Mouse (Mus musculus) limb, embryonic 15.5 days (tissue): Measurements from ENCODE around the gene Gm13289. TPM values are rescaled to one million over a fixed set of nuclear protein-coding genes. Genes with fewer than 3 reads are reported as not detected.
"Not testable (repeated sequence)": the region's sequence is repeated elsewhere in the genome, so short reads cannot be mapped to it uniquely, and the experiment has no call there.

Source experiments
- ATAC-seq: fragments of 200-750 bp; cut with Nextera tagmentation; 2 replicates; pipeline ENCODE4 v1.8.0; 2017; ENCODE audit warnings: low read depth, moderate TSS enrichment; ENCODE audit not compliant: insufficient number of reproducible peaks, low FRiP score, low TSS enrichment
- H3K27ac ChIP-seq: fragments of 300-500 bp; sonication (generic); 2 replicates; pipeline ENCODE4 v1.5.1; 2015; ENCODE audit warnings: moderate library complexity, mild to moderate bottlenecking, inconsistent platforms
- H3K27me3 ChIP-seq: fragments of 300-500 bp; sonication (generic); 2 replicates; pipeline ENCODE4 v1.6.1; 2015; ENCODE audit warnings: inconsistent platforms
- H3K36me3 ChIP-seq: fragments of 300-500 bp; sonication (generic); 2 replicates; pipeline ENCODE4 v1.6.1; 2015; ENCODE audit warnings: inconsistent platforms
- H3K4me1 ChIP-seq: fragments of 300-500 bp; sonication (generic); 2 replicates; pipeline ENCODE4 v1.6.1; 2015; ENCODE audit warnings: inconsistent platforms
- H3K4me2 ChIP-seq: fragments of 300-500 bp; sonication (generic); 2 replicates; pipeline ENCODE4 v1.6.1; 2015; ENCODE audit warnings: mild to moderate bottlenecking, inconsistent platforms
- H3K4me3 ChIP-seq: fragments of 300-500 bp; sonication (generic); 2 replicates; pipeline ENCODE4 v1.5.1; 2015; ENCODE audit warnings: mild to moderate bottlenecking, inconsistent platforms
- H3K9ac ChIP-seq: fragments of 300-500 bp; sonication (generic); 2 replicates; pipeline ENCODE4 v1.6.1; 2015; ENCODE audit warnings: inconsistent platforms
- H3K9me3 ChIP-seq: fragments of 300-500 bp; sonication (generic); 2 replicates; pipeline ENCODE4 v1.6.1; 2016; ENCODE audit warnings: inconsistent platforms
- WGBS: fragments of 180-500 bp; shearing (Covaris S2); methylation state at CpG from one replicate; pipeline ENCODE4 v1.1.7; 2015; 5-methylcytosine and 5-hydroxymethylcytosine counted together
- polyA plus RNA-seq: library from polyadenylated mRNA; unstranded; fragments of >200 nt; fragmentation: Nextera tagmentation; extraction: Ambion mirVana; gene quantifications from 2 replicates; pipeline ENCODE4 v1.2.1, GENCODE M21; 2015

The Gm13289 gene
- polyA plus RNA-seq, 1 experiment from 2014 or later, result not detected

- not testable (repeated sequence) for H3K4me1 ChIP-seq, H3K4me2 ChIP-seq, H3K27ac ChIP-seq, H3K27me3 ChIP-seq, H3K36me3 ChIP-seq, H3K9me3 ChIP-seq, H3K4me3 ChIP-seq, H3K9ac ChIP-seq, ATAC-seq
- WGBS, result no CpG with 5 or more reads among the region's 28 CpGs
Measured at GRCm38 (mm10) chr4:88791250-88791649, 14.5 kb downstream of the Gm13289 start, which contains the start of gene Gm13278. Gm13278 (plus strand) TSS chr4:88791550.

DNA sequence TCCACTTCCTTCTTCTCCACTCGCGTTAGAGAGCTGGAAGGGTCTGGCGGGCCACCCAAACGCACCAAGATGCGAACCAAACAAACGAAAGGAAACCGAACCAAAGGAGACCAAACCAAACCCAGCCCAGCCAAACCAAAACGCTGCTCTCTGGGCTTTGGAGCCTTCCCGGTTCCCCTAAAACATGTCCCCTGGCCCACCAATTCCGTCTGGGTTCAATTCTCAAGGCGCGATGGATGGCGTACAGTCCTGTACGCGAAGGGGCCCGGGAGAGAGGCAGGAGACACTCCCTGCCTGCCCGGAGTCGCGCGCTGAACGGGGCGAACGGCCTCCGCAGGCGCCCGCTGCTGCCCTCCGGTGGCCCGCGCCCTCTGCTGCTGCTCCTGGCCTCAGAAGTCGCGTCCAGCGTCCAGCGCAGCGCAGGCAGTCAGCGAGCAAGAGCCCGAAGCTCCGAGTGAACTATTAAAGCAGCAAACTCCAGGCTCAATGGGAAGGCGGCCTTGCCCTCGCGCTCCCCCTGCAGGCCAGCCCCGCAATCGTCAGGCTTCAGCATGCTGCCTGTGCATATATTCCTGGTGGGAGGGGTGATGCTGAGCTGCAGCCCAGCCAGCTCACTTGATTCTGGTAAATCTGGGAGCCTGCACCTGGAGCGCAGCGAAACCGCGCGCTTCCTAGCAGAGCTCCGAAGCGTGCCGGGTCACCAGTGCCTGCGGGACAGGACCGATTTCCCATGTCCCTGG lies 17.4 kb downstream of the Gm13289 start, which contains the start of gene Gm13275:
Gm13275 (plus strand) TSS at position 552 of the 740 bp plus-strand sequence.
- H3K9ac ChIP-seq, H3K27ac ChIP-seq, ATAC-seq, H3K4me2 ChIP-seq, H3K9me3 ChIP-seq, H3K27me3 ChIP-seq, H3K4me1 ChIP-seq, H3K36me3 ChIP-seq, H3K4me3 ChIP-seq: not testable (repeated sequence)
- 0% methylated on average over 16 of the region's 52 CpGs for WGBS

DNA sequence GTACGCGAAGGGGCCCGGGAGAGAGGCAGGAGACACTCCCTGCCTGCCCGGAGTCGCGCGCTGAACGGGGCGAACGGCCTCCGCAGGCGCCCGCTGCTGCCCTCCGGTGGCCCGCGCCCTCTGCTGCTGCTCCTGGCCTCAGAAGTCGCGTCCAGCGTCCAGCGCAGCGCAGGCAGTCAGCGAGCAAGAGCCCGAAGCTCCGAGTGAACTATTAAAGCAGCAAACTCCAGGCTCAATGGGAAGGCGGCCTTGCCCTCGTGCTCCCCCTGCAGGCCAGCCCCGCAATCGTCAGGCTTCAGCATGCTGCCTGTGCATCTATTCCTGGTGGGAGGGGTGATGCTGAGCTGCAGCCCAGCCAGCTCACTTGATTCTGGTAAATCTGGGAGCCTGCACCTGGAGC lies 20.4 kb downstream of the Gm13289 start, which contains the start of gene Gm13279:
Gm13279 (plus strand) TSS at position 301 of the 400 bp plus-strand sequence.
- not testable (repeated sequence) for H3K36me3 ChIP-seq, H3K4me3 ChIP-seq, H3K27ac ChIP-seq, H3K9ac ChIP-seq, ATAC-seq, H3K27me3 ChIP-seq, H3K4me2 ChIP-seq, H3K9me3 ChIP-seq, H3K4me1 ChIP-seq
- WGBS, result no CpG with 5 or more reads among the region's 28 CpGs

GRCm38 (mm10) chr4:88799365-88799764 lies 22.6 kb downstream of the Gm13289 start, which contains the start of gene Gm13285:
Gm13285 (plus strand) TSS chr4:88799665.
- not testable (repeated sequence) for H3K4me3 ChIP-seq, H3K27me3 ChIP-seq, H3K9ac ChIP-seq, H3K27ac ChIP-seq, ATAC-seq, H3K4me1 ChIP-seq, H3K4me2 ChIP-seq, H3K36me3 ChIP-seq, H3K9me3 ChIP-seq
- 13% methylated on average over 5 of the region's 7 CpGs for WGBS

DNA sequence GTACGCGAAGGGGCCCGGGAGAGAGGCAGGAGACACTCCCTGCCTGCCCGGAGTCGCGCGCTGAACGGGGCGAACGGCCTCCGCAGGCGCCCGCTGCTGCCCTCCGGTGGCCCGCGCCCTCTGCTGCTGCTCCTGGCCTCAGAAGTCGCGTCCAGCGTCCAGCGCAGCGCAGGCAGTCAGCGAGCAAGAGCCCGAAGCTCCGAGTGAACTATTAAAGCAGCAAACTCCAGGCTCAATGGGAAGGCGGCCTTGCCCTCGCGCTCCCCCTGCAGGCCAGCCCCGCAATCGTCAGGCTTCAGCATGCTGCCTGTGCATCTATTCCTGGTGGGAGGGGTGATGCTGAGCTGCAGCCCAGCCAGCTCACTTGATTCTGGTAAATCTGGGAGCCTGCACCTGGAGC lies 26.2 kb downstream of the Gm13289 start, which contains the start of gene Gm13287:
Gm13287 (plus strand) TSS at position 301 of the 400 bp plus-strand sequence.
- not testable (repeated sequence) for H3K27ac ChIP-seq, H3K4me1 ChIP-seq, H3K4me3 ChIP-seq, H3K4me2 ChIP-seq, H3K9ac ChIP-seq, H3K27me3 ChIP-seq, ATAC-seq, H3K36me3 ChIP-seq, H3K9me3 ChIP-seq
- WGBS, result no CpG with 5 or more reads among the region's 29 CpGs

DNA sequence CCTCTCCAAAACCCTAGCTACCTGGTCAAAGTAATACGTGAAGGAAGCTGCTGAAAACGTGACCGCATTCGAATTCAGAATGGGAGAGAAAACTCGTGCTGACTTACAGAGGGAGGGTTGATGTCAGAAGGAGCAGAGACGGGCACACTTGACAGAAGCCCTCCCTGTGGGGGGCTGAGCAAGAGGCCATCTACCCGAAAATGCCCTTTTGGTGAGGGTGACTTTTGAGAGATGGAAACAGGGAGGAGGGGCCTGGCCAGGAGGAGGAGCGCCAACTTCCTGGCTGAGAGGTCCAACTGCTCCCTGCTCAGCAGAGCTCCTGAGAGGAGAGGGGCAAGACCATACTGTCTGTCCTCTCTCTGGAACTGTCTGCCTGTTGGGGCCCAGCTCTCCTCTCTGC lies 28.5 kb downstream of the Gm13289 start, which contains the start of gene Gm13288:
Gm13288 (plus strand) TSS at position 301 of the 400 bp plus-strand sequence.
- H3K27me3 ChIP-seq, H3K9me3 ChIP-seq, H3K27ac ChIP-seq, H3K36me3 ChIP-seq, H3K4me1 ChIP-seq, ATAC-seq, H3K9ac ChIP-seq: not testable (repeated sequence)
- H3K4me2 ChIP-seq, result 0 out of 2 replicates have a peak within 1 kb of the TSS, but pooled peaks have one; percentile 30
- no CpG with 5 or more reads among the region's 8 CpGs for WGBS
- peak within 1 kb of the TSS; percentile 30 for H3K4me3 ChIP-seq

GRCm38 (mm10) chr4:88805761-88806160 lies 29.0 kb downstream of the Gm13289 start:
- peak overlapping the region; percentile 30 for H3K4me3 ChIP-seq
- not testable (repeated sequence) for H3K27me3 ChIP-seq, H3K9ac ChIP-seq, H3K27ac ChIP-seq, H3K4me1 ChIP-seq, ATAC-seq, H3K9me3 ChIP-seq, H3K36me3 ChIP-seq
- 0% methylated on average over 7 of the region's 34 CpGs for WGBS
- 0 out of 2 replicates have a peak overlapping the region, but pooled peaks have one; percentile 30 for H3K4me2 ChIP-seq

DNA sequence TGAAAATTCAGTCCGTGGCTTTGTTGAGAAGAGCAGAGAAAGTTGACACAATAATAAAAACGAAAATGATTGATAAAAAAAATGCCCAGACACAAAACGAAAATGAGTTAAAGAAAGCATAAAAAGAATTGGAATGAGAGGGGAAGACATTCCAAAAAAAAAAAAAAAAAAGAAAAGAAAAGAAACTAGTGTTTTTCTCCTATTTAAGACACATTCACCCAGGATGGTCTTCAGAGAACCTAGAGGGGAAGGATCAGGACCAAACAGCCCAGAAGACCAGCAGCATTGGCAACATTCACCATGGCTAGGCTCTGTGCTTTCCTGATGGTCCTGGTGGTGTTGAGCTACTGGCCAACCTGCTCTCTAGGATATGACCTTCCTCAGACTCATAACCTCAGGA lies 39.2 kb downstream of the Gm13289 start, which contains the start of gene Ifna7:
Ifna7 (plus strand) TSS at position 301 of the 400 bp plus-strand sequence.
- Histone ChIP-seq H3K4me1 (no peaks in the 10 kb centered on the region), H3K4me3 (no peak within 1 kb of the TSS), H3K9ac (no peak within 1 kb of the TSS), H3K27ac (no peak within 1 kb of the TSS), H3K4me2 (no peak within 1 kb of the TSS), H3K27me3 (no peaks in the 10 kb centered on the region), H3K9me3 (no peaks in the 10 kb centered on the region), H3K36me3 (no peaks in the 10 kb centered on the region)
- ATAC-seq, result no peak
- WGBS, result 54% methylated on average over 3 of the region's 3 CpGs

DNA sequence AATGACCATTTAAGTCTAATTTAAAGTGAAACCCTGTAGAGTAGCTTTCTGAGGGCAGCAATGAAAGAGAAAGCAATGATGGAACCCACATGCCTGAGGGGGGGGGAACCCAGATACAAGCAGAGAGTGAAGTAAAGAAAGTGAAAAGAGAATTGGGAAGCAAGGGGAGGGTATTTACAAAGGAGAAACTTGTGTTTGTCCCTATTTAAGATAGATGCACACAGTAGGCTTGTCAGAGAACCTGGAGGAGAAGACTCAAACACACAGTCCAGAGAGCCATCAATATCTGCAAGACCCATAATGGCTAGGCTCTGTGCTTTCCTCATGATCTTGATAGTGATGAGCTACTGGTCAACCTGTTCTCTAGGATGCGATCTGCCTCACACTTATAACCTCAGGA lies 42.9 kb downstream of the Gm13289 start, which contains the start of gene Ifna11:
Ifna11 (plus strand) TSS at position 301 of the 400 bp plus-strand sequence.
- H3K4me2 ChIP-seq, result no peak within 1 kb of the TSS
- no peak within 1 kb of the TSS for H3K4me3 ChIP-seq
- H3K36me3 ChIP-seq, result no peaks in the 10 kb centered on the region
- H3K27me3 ChIP-seq, result no peaks in the 10 kb centered on the region
- no peaks in the 10 kb centered on the region for H3K4me1 ChIP-seq
- no peaks in the 10 kb centered on the region for H3K9me3 ChIP-seq
- no peak for ATAC-seq
- no peak within 1 kb of the TSS for H3K9ac ChIP-seq
- WGBS, result 73% methylated on average over 1 of the region's 1 CpGs
- no peak within 1 kb of the TSS for H3K27ac ChIP-seq

DNA sequence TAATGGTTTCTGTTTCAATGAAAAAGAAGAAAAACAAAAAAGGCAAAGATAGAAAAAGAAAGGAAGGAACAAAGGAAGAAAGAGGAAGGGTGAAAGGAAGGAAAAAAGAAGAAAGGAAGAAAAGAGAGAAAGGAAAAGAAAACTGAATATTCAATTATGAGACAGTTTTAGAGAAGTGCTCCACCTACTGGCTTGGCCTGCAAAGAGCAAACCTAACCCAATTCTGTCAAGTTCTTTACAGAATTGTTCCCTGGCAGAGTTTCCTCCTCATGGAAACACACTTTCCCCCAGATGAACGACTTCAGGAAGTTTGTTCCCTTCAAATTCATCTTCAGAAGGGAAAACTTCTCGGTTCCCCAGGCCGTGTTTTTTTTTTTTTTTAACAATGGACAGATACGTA lies 46.3 kb downstream of the Gm13289 start:
- no peaks in the 10 kb centered on the region for H3K9me3 ChIP-seq
- H3K9ac ChIP-seq, result no peak overlapping the region
- no peak for ATAC-seq
- H3K36me3 ChIP-seq, result no peaks in the 10 kb centered on the region
- no peaks in the 10 kb centered on the region for H3K4me1 ChIP-seq
- H3K4me3 ChIP-seq, result no peak overlapping the region
- WGBS, result 20% methylated on average over 4 of the region's 4 CpGs
- H3K27me3 ChIP-seq, result no peaks in the 10 kb centered on the region
- H3K27ac ChIP-seq, result no peak overlapping the region
- H3K4me2 ChIP-seq, result no peak overlapping the region
